Comparison of ENCODE assay signal across 8 mouse cellular contexts in the genomic region with DNA sequence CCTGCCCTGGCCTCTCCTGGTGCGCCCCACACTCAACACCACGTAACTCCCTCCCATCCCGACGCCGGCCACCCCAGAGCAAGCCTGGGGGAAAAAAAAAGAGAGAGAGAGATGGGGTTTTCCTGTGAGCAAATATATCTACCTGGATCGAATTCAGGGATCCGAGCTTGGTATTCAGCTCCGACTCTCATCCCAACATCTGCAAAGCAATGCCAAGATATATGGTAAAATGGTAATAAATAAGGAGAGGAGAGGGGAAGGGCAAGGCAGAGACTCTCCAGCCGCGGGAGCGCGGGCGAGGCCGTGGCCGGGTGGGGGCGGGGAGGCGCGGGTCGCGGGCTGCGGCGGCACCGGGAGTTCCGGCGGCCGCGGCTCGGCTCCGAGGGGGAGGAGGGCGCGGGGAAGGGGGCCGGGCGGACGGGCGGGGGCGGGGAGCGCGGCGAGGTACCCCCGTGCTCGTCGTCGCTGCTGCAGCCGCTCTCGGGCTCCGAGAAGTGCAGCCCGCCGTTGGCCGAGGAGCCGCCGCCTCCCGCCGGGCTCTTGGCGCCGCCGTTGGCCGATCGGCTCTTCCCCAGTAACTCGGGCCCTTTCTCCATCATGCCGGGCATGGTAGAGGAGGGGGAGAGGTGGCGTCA. TPM values are rescaled to one million over a fixed set of nuclear protein-coding genes. Genes with fewer than 3 reads are reported as not detected.
DNase-seq lines count a peak whose midpoint lies in the region; ATAC-seq and TF ChIP-seq lines count a peak whose summit lies in the region.
"Had no signal": no experiment of that assay in that cellular context is flagged by ENCODE, and none has a peak within 500 bp of the region (broad histone marks: within the 10 kb centered on the region; RNA-seq: fewer than 3 reads in every experiment).

No protein-coding gene starts in this region.

- H3K36me3 ChIP-seq in embryonic facial prominence, embryonic 13.5 days = peaks cover 6% of the 10 kb centered on the region
- H3K36me3 ChIP-seq in intestine, postnatal 0 days (ENCODE audit: control insufficient read depth, insufficient read depth) = peaks cover 4% of the 10 kb centered on the region; the same call in 1 of the 2 replicates
- no peaks in the 10 kb centered on the region for H3K36me3 ChIP-seq in midbrain, embryonic 13.5 days

- peak overlapping the region; percentile 86 for H3K4me3 ChIP-seq in embryonic facial prominence, embryonic 13.5 days
- H3K4me3 ChIP-seq in intestine, postnatal 0 days (ENCODE audit: low read depth, low read length) = peak overlapping the region; percentile 58
- H3K4me3 ChIP-seq in midbrain, embryonic 13.5 days (replicated peaks) = peak overlapping the region; percentile 79

- in situ Hi-C loops in Patski (cut with MboI; ENCODE audit: low pct_unique_long_range_greater_than_20kb) = no loop called here

- peak overlapping the region; percentile 93 for H3K9ac ChIP-seq in embryonic facial prominence, embryonic 13.5 days
- H3K9ac ChIP-seq in intestine, postnatal 0 days (ENCODE audit: low read depth, low read length) = peak overlapping the region; percentile 71
- peak overlapping the region; percentile 93 for H3K9ac ChIP-seq in midbrain, embryonic 13.5 days (replicated peaks)

- CTCF ChIA-PET in Patski (lab: Charles Lee) = no interaction called here

- WGBS in embryonic facial prominence, embryonic 13.5 days = under 1% methylated on average over 41 of the region's 61 CpGs
- WGBS in intestine, postnatal 0 days = 1% methylated on average over 36 of the region's 61 CpGs
- under 1% methylated on average over 41 of the region's 61 CpGs for WGBS in midbrain, embryonic 13.5 days

- intact Hi-C loops in left cerebral cortex, postnatal 4 days (cut with DNase I) = no loop called here

- no peaks in the 10 kb centered on the region for H3K27me3 ChIP-seq in Patski
- no peaks in the 10 kb centered on the region for H3K27me3 ChIP-seq in embryonic facial prominence, embryonic 13.5 days
- H3K27me3 ChIP-seq in intestine, postnatal 0 days (replicated peaks; ENCODE audit: control insufficient read depth, insufficient read depth, low read length) = no peaks in the 10 kb centered on the region
- H3K27me3 ChIP-seq in midbrain, embryonic 13.5 days = no peaks in the 10 kb centered on the region

- peak; percentile 34 for ATAC-seq in Patski
- peak; percentile 52; the same call in 1 of the 2 replicates for ATAC-seq in embryonic facial prominence, embryonic 13.5 days (ENCODE audit: insufficient number of reproducible peaks, insufficient read depth, low FRiP score, low TSS enrichment, low read depth)
- peak; percentile 26 for ATAC-seq in intestine, postnatal 0 days
- peak; percentile 16 for ATAC-seq in midbrain, embryonic 13.5 days

- peak; percentile 10 to 29 for DNase-seq in left cerebral cortex, adult 18-20 months (ENCODE audit: low spot score in 2 of 2)
- no peak for DNase-seq in left cerebral cortex, postnatal 4 days
- no peak for DNase-seq in Patski (ENCODE audit: low read depth, low spot score)
- no peak for DNase-seq in urinary bladder, postnatal 10 days (ENCODE audit: low spot score)

- no peaks in the 10 kb centered on the region for H3K9me3 ChIP-seq in embryonic facial prominence, embryonic 13.5 days
- no peaks in the 10 kb centered on the region for H3K9me3 ChIP-seq in intestine, postnatal 0 days (ENCODE audit: control insufficient read depth)
- no peaks in the 10 kb centered on the region for H3K9me3 ChIP-seq in midbrain, embryonic 13.5 days

- peak overlapping the region; percentile 97 for H3K27ac ChIP-seq in embryonic facial prominence, embryonic 13.5 days
- H3K27ac ChIP-seq in intestine, postnatal 0 days (ENCODE audit: low read depth, low read length) = peak overlapping the region; percentile 93
- H3K27ac ChIP-seq in midbrain, embryonic 13.5 days = peak overlapping the region; percentile 98

- peaks cover 12% of the 10 kb centered on the region; the same call in 1 of the 2 replicates for H3K4me1 ChIP-seq in embryonic facial prominence, embryonic 13.5 days
- no peaks in the 10 kb centered on the region for H3K4me1 ChIP-seq in intestine, postnatal 0 days (replicated peaks; ENCODE audit: control insufficient read depth, insufficient read depth, low read length)
- H3K4me1 ChIP-seq in midbrain, embryonic 13.5 days (replicated peaks) = peaks cover 18% of the 10 kb centered on the region

- H3K4me2 ChIP-seq in embryonic facial prominence, embryonic 13.5 days = peak overlapping the region; percentile 90
- H3K4me2 ChIP-seq in intestine, postnatal 0 days (replicated peaks; ENCODE audit: low read depth) = peak overlapping the region; percentile 93
- peak overlapping the region; percentile 95 for H3K4me2 ChIP-seq in midbrain, embryonic 13.5 days (replicated peaks)

- TF ChIP-seq CTCF in Patski (IDR thresholded peaks at IDR 0.05) = no peak
- TF ChIP-seq CTCF in intestine, postnatal 0 days (IDR thresholded peaks at IDR 0.05; ENCODE audit: low read depth) = no peak

- POLR2A ChIA-PET in Patski (lab: Charles Lee) = no interaction called here

RNA-seq across cellular contexts. Expression of a gene that starts 0.5 kb away (rescaled TPM):
- 10 to 100 TPM; 27.3 to 28.7 TPM for total RNA-seq in left cerebral cortex, adult 18-20 months (2021)
- total RNA-seq in left cerebral cortex, postnatal 4 days (2021) = 10 to 100 TPM; 58.1 to 69.2 TPM
- 34.2 TPM for polyA plus RNA-seq in Patski (2021)
- polyA plus RNA-seq in embryonic facial prominence, embryonic 13.5 days (2015; fragmentation: Nextera tagmentation; extraction: Ambion mirVana) = 28.3 and 28.5 TPM in 2 replicates
- polyA plus RNA-seq in intestine, postnatal 0 days (2015; fragmentation: Nextera tagmentation; extraction: Ambion mirVana) = 16.8 and 17.9 TPM in 2 replicates
- 25.9 and 30.9 TPM in 2 replicates for polyA plus RNA-seq in midbrain, embryonic 13.5 days (2015; fragmentation: Nextera tagmentation; extraction: Ambion mirVana)

RNA-seq across cellular contexts. Expression of a gene that starts 45.0 kb away (rescaled TPM):
- total RNA-seq in left cerebral cortex, adult 18-20 months (2021) = 1 to 10 TPM; 4.6 to 7.4 TPM
- total RNA-seq in left cerebral cortex, postnatal 4 days (2021) = 1 to 10 TPM; 3.4 to 4.6 TPM
- 23.2 TPM for polyA plus RNA-seq in Patski (2021)
- polyA plus RNA-seq in embryonic facial prominence, embryonic 13.5 days (2015; fragmentation: Nextera tagmentation; extraction: Ambion mirVana) = 17.2 and 21.8 TPM in 2 replicates
- 10.3 and 10.4 TPM in 2 replicates for polyA plus RNA-seq in intestine, postnatal 0 days (2015; fragmentation: Nextera tagmentation; extraction: Ambion mirVana)
- polyA plus RNA-seq in midbrain, embryonic 13.5 days (2015; fragmentation: Nextera tagmentation; extraction: Ambion mirVana) = 2.2 and 2.6 TPM in 2 replicates

RNA-seq across cellular contexts. Expression of a gene that starts 53.2 kb away (rescaled TPM):
- total RNA-seq in left cerebral cortex, adult 18-20 months (2021) = 10 to 100 TPM; 63.8 to 73.9 TPM
- total RNA-seq in left cerebral cortex, postnatal 4 days (2021) = 10 to 100 TPM; 19.7 to 20.1 TPM
- polyA plus RNA-seq in Patski (2021) = 2.3 TPM
- polyA plus RNA-seq in embryonic facial prominence, embryonic 13.5 days (2015; fragmentation: Nextera tagmentation; extraction: Ambion mirVana) = 1.3 TPM in 2 replicates
- 0.65 and 0.69 TPM in 2 replicates for polyA plus RNA-seq in intestine, postnatal 0 days (2015; fragmentation: Nextera tagmentation; extraction: Ambion mirVana)
- polyA plus RNA-seq in midbrain, embryonic 13.5 days (2015; fragmentation: Nextera tagmentation; extraction: Ambion mirVana) = 1.5 and 2.0 TPM in 2 replicates
- total RNA-seq: hematopoietic stem cell, adult 5-6 weeks had no signal

Comparison
In these comparisons a context has a peak if more than half of its experiments do, and no peak if none do; other contexts are left out.
1. DNase-seq: peak in left cerebral cortex, adult 18-20 months (2 of 2); none in left cerebral cortex, postnatal 4 days (single experiment), Patski (single experiment) and urinary bladder, postnatal 10 days (single experiment).
2. Peak in every context shown above with its lines, with median percentiles within 50 percentile points of each other: ATAC-seq, H3K27ac ChIP-seq, H3K4me2 ChIP-seq, H3K4me3 ChIP-seq and H3K9ac ChIP-seq.